Mouse (Mus musculus) MEL (cell line): ENCODE results near the gene Macrod2. TPM values are rescaled to one million over a fixed set of nuclear protein-coding genes. Genes with fewer than 3 reads are reported as not detected.

Experiments used
- DNase-seq: peaks from one replicate; pipeline ENCODE4 v3.0.0; 2011; ENCODE audit warnings: low read depth, low spot score
- H3K27ac ChIP-seq: 2 replicates; pipeline ENCODE4 v1.5.1; 2012; ENCODE audit warnings: low read depth, mild to moderate bottlenecking, control low read depth, low read length, moderate library complexity; ENCODE audit not compliant: control insufficient read depth
- H3K27me3 ChIP-seq, 2 experiments: fragments of 150-350 bp in 1 of 2; sonication (generic) in 1 of 2; 2 replicates each; pipeline ENCODE4 v1.6.1; 2012; ENCODE audit warnings: low read length in 2 of 2, mild to moderate bottlenecking in 2 of 2, improper control_type of control experiment in 1 of 2, moderate library complexity in 1 of 2; ENCODE audit not compliant: insufficient read depth in 2 of 2, control insufficient read depth in 1 of 2
- H3K36me3 ChIP-seq, 2 experiments: 2 replicates each; pipeline ENCODE4 v1.6.1; 2012 to 2014; ENCODE audit warnings: low read length in 2 of 2, improper control_type of control experiment in 1 of 2, inconsistent platforms in 1 of 2, mild to moderate bottlenecking in 1 of 2; ENCODE audit not compliant: insufficient read depth in 2 of 2, control insufficient read depth in 1 of 2
- H3K4me1 ChIP-seq, 2 experiments: fragments of 150-350 bp in 1 of 2; sonication (generic) in 1 of 2; 2 replicates each; pipeline ENCODE4 v1.6.1; 2012; ENCODE audit warnings: low read length in 2 of 2, improper control_type of control experiment in 1 of 2, mild to moderate bottlenecking in 1 of 2; ENCODE audit not compliant: insufficient read depth in 2 of 2, control insufficient read depth in 1 of 2
- H3K4me3 ChIP-seq, 2 experiments: fragments of 150-350 bp in 1 of 2; sonication (generic) in 1 of 2; 2 replicates each; pipeline ENCODE4 v1.5.1; 2012; ENCODE audit warnings: low read depth in 2 of 2, low read length in 2 of 2, mild to moderate bottlenecking in 2 of 2, moderate library complexity in 2 of 2, control low read depth in 1 of 2, improper control_type of control experiment in 1 of 2; ENCODE audit not compliant: control insufficient read depth in 1 of 2, insufficient read depth in 1 of 2
- H3K79me2 ChIP-seq: 2 replicates; pipeline ENCODE4 v1.6.1; 2012; ENCODE audit warnings: mild to moderate bottlenecking, low read length, moderate library complexity; ENCODE audit not compliant: control insufficient read depth, poor library complexity, insufficient read depth
- H3K9ac ChIP-seq: 2 replicates; pipeline ENCODE4 v1.6.1; 2012; ENCODE audit warnings: low read depth, mild to moderate bottlenecking, control low read depth, low read length, moderate library complexity; ENCODE audit not compliant: control insufficient read depth, poor library complexity, severe bottlenecking
- H3K9me3 ChIP-seq: fragments of 150-350 bp; sonication (generic); replicated peaks from 2 replicates; pipeline ENCODE4 v1.6.1; 2012; ENCODE audit warnings: mild to moderate bottlenecking, low read length, improper control_type of control experiment, moderate library complexity; ENCODE audit not compliant: insufficient read depth
- BHLHE40 ChIP-seq: IDR thresholded peaks from 2 replicates; pipeline ENCODE4 v1.6.1; 2012; ENCODE audit warnings: low read depth, mild to moderate bottlenecking, inconsistent platforms, low read length, improper control_type of control experiment, borderline replicate concordance
- CTCF ChIP-seq, 3 experiments: IDR thresholded peaks in 2 of 3; conservative IDR thresholded peaks in 1 of 3; 2 replicates each; pipeline ENCODE4 v1.5.1; 2011 to 2012; ENCODE audit warnings: low read length in 3 of 3, low read depth in 2 of 3, mild to moderate bottlenecking in 2 of 3, improper control_type of control experiment in 1 of 3, inconsistent platforms in 1 of 3, mixed read lengths in 1 of 3, moderate library complexity in 1 of 3; ENCODE audit not compliant: control insufficient read depth in 1 of 3, insufficient read depth in 1 of 3, poor library complexity in 1 of 3, severe bottlenecking in 1 of 3
- E2F4 ChIP-seq: IDR thresholded peaks from 2 replicates; pipeline ENCODE4 v1.6.1; 2011; ENCODE audit warnings: low read depth, low read length, improper control_type of control experiment, borderline replicate concordance
- EP300 ChIP-seq, 2 experiments: IDR thresholded peaks; 2 replicates each; pipeline ENCODE4 v1.6.1; 2011; ENCODE audit warnings: improper control_type of control experiment in 2 of 2, low read length in 2 of 2, low read depth in 1 of 2, mild to moderate bottlenecking in 1 of 2
- ETS1 ChIP-seq: IDR thresholded peaks from 2 replicates; pipeline ENCODE4 v1.6.1; 2012; ENCODE audit warnings: low read depth, mild to moderate bottlenecking, inconsistent platforms, low read length, improper control_type of control experiment, moderate library complexity
- GABPA ChIP-seq: IDR thresholded peaks from 2 replicates; pipeline ENCODE4 v1.6.1; 2012; ENCODE audit warnings: low read depth, mild to moderate bottlenecking, inconsistent platforms, low read length, improper control_type of control experiment, moderate library complexity
- GATA1 ChIP-seq: IDR thresholded peaks from 2 replicates; pipeline ENCODE4 v1.6.1; 2011; ENCODE audit warnings: low read depth, low read length, improper control_type of control experiment
- JUND ChIP-seq: IDR thresholded peaks from 2 replicates; pipeline ENCODE4 v1.6.1; 2011; ENCODE audit warnings: low read depth, mild to moderate bottlenecking, improper control_type of control experiment, low read length
- KAT2A ChIP-seq: conservative IDR thresholded peaks from 2 replicates; pipeline ENCODE4 v1.6.1; 2012; ENCODE audit warnings: low read depth, low read length, improper control_type of control experiment, inconsistent platforms
- MAFK ChIP-seq: IDR thresholded peaks from 2 replicates; pipeline ENCODE4 v1.6.1; 2011; ENCODE audit warnings: low read depth, mild to moderate bottlenecking, low read length, improper control_type of control experiment, borderline replicate concordance
- MAZ ChIP-seq: IDR thresholded peaks from 2 replicates; pipeline ENCODE4 v1.6.1; 2012; ENCODE audit warnings: low read depth, mild to moderate bottlenecking, inconsistent platforms, low read length, improper control_type of control experiment
- MEF2A ChIP-seq: IDR thresholded peaks from 2 replicates; pipeline ENCODE4 v1.6.1; 2014; ENCODE audit warnings: low read depth, mild to moderate bottlenecking, inconsistent platforms, low read length, improper control_type of control experiment; ENCODE audit not compliant: poor library complexity, insufficient replicate concordance, severe bottlenecking; ENCODE audit errors: extremely low read depth
- MXI1 ChIP-seq: IDR thresholded peaks from 2 replicates; pipeline ENCODE4 v1.6.1; 2011; ENCODE audit warnings: mild to moderate bottlenecking, low read depth, low read length, improper control_type of control experiment
- NELFE ChIP-seq: IDR thresholded peaks from 2 replicates; pipeline ENCODE4 v1.6.1; 2011; ENCODE audit warnings: low read depth, low read length, improper control_type of control experiment
- NRF1 ChIP-seq: IDR thresholded peaks from 2 replicates; pipeline ENCODE4 v1.6.1; 2014; ENCODE audit warnings: low read depth, mild to moderate bottlenecking, inconsistent platforms, low read length, improper control_type of control experiment, moderate library complexity; ENCODE audit not compliant: poor library complexity, insufficient read depth, severe bottlenecking
- POLR2A ChIP-seq, 2 experiments: IDR thresholded peaks; 2 replicates each; pipeline ENCODE4 v1.6.1; 2011 to 2012; ENCODE audit warnings: low read length in 2 of 2, mild to moderate bottlenecking in 2 of 2, control low read depth in 1 of 2, improper control_type of control experiment in 1 of 2, low read depth in 1 of 2, moderate library complexity in 1 of 2; ENCODE audit not compliant: control insufficient read depth in 1 of 2, insufficient read depth in 1 of 2, poor library complexity in 1 of 2
- POLR2AphosphoS2 ChIP-seq: IDR thresholded peaks from 2 replicates; pipeline ENCODE4 v1.6.1; 2011; ENCODE audit warnings: low read length, improper control_type of control experiment
- POLR2AphosphoS5 ChIP-seq: IDR thresholded peaks from 2 replicates; pipeline ENCODE4 v1.6.1; 2012; ENCODE audit warnings: low read depth, borderline replicate concordance, mild to moderate bottlenecking, inconsistent platforms, low read length, moderate library complexity, mixed read lengths
- RCOR1 ChIP-seq: IDR thresholded peaks from 2 replicates; pipeline ENCODE4 v1.6.1; 2012; ENCODE audit warnings: low read depth, mild to moderate bottlenecking, inconsistent platforms, low read length, improper control_type of control experiment
- SIN3A ChIP-seq: IDR thresholded peaks from 2 replicates; pipeline ENCODE4 v1.6.1; 2012; ENCODE audit warnings: low read length, improper control_type of control experiment, inconsistent platforms
- SMC3 ChIP-seq: IDR thresholded peaks from 2 replicates; pipeline ENCODE4 v1.6.1; 2011; ENCODE audit warnings: low read depth, low read length, improper control_type of control experiment
- TAL1 ChIP-seq: IDR thresholded peaks from 2 replicates; pipeline ENCODE4 v1.6.1; 2012; ENCODE audit warnings: mild to moderate bottlenecking, inconsistent platforms, low read length, moderate library complexity, mixed read lengths
- TBP ChIP-seq: IDR thresholded peaks from 2 replicates; pipeline ENCODE4 v1.8.0; 2011; ENCODE audit warnings: low read depth, low read length, improper control_type of control experiment
- TCF12 ChIP-seq: IDR thresholded peaks from 2 replicates; pipeline ENCODE4 v1.6.1; 2014; ENCODE audit warnings: low read depth, mild to moderate bottlenecking, inconsistent platforms, low read length, improper control_type of control experiment, moderate library complexity
- USF2 ChIP-seq, 2 experiments: IDR thresholded peaks; 2 replicates each; pipeline ENCODE4 v1.6.1; 2011 to 2012; ENCODE audit warnings: improper control_type of control experiment in 2 of 2, low read length in 2 of 2, borderline replicate concordance in 1 of 2, inconsistent platforms in 1 of 2, low read depth in 1 of 2, mild to moderate bottlenecking in 1 of 2; ENCODE audit not compliant: insufficient read depth in 1 of 2
- ZC3H11A ChIP-seq: IDR thresholded peaks from 2 replicates; pipeline ENCODE4 v1.6.1; 2012; ENCODE audit warnings: low read depth, mild to moderate bottlenecking, inconsistent platforms, low read length, improper control_type of control experiment
- ZNF384 ChIP-seq: IDR thresholded peaks from 2 replicates; pipeline ENCODE4 v1.6.1; 2012; ENCODE audit warnings: low read depth, mild to moderate bottlenecking, inconsistent platforms, low read length, improper control_type of control experiment
- polyA plus RNA-seq, 2 experiments: library from polyadenylated mRNA; stranded (reverse) in 1 of 2; unstranded in 1 of 2; fragments of >175 nt in 1 of 2; fragments of >200 nt in 1 of 2; gene quantifications; 2 replicates each; pipeline versions ENCODE4 v1.2.1 to v1.2.4; 2012; ENCODE audit warnings: low replicate concordance in 2 of 2, low read depth in 1 of 2; ENCODE audit not compliant: insufficient read length in 2 of 2, insufficient read depth in 1 of 2, missing spikeins in 1 of 2
- total RNA-seq: library from RNA; depleted of rRNA; stranded (reverse); fragments of 300-350 nt; gene quantifications from 2 replicates; pipeline ENCODE4 v1.2.3, GENCODE M21; 2012

Gene Macrod2
- total and polyA plus RNA-seq, 3 experiments: not detected

DNA sequence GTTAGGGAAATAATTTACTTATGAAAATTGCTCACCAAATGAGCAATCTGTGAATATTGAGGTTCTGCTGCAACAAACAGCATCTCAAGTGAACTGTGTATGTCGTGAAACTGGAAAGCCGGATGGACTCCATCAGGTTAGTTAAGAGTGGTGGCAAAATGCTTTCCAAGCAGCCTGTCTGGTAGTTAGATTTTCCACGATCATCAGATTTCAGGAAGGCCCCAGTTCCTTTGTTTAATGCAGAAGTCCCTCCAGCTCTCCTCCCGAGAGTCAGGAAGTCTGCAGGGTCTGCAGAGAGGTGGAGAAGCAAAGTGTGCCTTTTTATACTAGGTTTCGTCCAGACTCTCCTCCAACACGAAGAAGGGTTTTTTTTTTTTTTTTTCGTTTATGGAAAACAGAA is 271.7 kb downstream of the Macrod2 start:
- DNase-seq: no peak
- no peak overlapping the region for H3K9ac ChIP-seq
- H3K79me2 ChIP-seq: no peaks in the 10 kb centered on the region
- H3K36me3 ChIP-seq: no peaks in the 10 kb centered on the region
- TF ChIP-seq KAT2A (no peak), MEF2A (no peak), RCOR1 (no peak), BHLHE40 (no peak), TAL1 (no peak), NELFE (no peak), JUND (no peak), SIN3A (no peak), ETS1 (no peak), POLR2AphosphoS2 (no peak), SMC3 (no peak), EP300 (IDR thresholded peaks at IDR 0.05; ENCODE audit: low read depth in 1 of 2, low read length in 2 of 2) (no peak), TBP (no peak), MXI1 (no peak), CTCF (IDR thresholded peaks at IDR 0.05 in 2 of 3, conservative IDR thresholded peaks at IDR 0.05 in 1 of 3; ENCODE audit: control insufficient read depth in 1 of 3, insufficient read depth in 1 of 3, low read depth in 2 of 3, low read length in 3 of 3, poor library complexity in 1 of 3, severe bottlenecking in 1 of 3) (no peak), ZNF384 (no peak), E2F4 (no peak), NRF1 (no peak), MAZ (no peak)
- TF ChIP-seq, all 39 proteins: peak for 0
- Histone ChIP-seq H3K27ac (no peak overlapping the region), H3K9me3 (no peaks in the 10 kb centered on the region), H3K4me3 (no peak overlapping the region), H3K4me1 (no peaks in the 10 kb centered on the region), H3K27me3 (no peaks in the 10 kb centered on the region)

DNA sequence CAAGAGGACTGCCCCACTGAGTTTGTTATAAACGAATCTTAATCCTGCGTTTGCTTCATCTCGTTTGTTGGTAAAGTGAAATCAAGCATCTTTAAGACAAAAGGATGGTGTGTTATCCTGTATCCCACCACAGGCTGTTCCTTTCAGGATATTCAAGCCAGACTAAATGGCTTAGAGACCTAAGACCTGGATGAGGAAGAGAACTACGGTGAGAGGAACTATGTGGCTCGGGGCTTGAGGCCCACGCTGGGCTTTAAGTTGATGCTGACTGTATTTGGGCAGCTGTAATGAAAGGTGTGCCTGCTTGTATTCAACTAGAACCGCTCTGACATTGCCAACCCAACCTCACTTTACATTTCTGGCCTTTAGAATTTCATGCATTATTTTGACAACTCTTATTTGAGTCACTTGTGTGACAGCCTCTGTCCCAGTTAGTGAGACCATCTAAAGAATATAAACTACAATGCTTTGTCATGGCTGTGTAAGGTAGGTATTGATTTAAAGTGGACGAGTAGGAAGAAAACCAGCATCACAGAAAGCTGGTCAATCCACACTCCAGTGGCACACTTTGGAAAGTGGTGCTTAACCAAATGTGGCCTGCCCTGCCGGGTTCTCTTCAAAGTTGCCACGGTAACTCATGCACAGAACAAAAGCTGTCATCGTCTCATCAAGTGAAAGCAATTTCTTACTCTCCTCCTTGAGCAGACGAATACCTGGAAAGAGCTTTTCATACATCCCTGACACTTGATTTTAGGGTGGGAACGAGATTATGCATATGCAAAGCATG is 272.3 kb downstream of the Macrod2 start:
- no peak for DNase-seq
- no peaks in the 10 kb centered on the region for H3K79me2 ChIP-seq
- H3K27me3 ChIP-seq: no peaks in the 10 kb centered on the region
- no peaks in the 10 kb centered on the region for H3K4me1 ChIP-seq
- TF ChIP-seq MXI1 (no peak), MAZ (no peak), ZC3H11A (no peak), POLR2AphosphoS5 (no peak), USF2 (IDR thresholded peaks at IDR 0.05; ENCODE audit: borderline replicate concordance in 1 of 2, insufficient read depth in 1 of 2, low read depth in 1 of 2, low read length in 2 of 2) (no peak), POLR2A (IDR thresholded peaks at IDR 0.05; ENCODE audit: control insufficient read depth in 1 of 2, insufficient read depth in 1 of 2, low read depth in 1 of 2, low read length in 2 of 2, poor library complexity in 1 of 2) (no peak), TAL1 (no peak), TCF12 (no peak), GABPA (no peak), GATA1 (no peak), MEF2A (no peak), MAFK (no peak), SMC3 (no peak), JUND (no peak)
- H3K9ac ChIP-seq: no peak overlapping the region
- no peaks in the 10 kb centered on the region for H3K9me3 ChIP-seq
- no peak overlapping the region for H3K27ac ChIP-seq
- no peaks in the 10 kb centered on the region for H3K36me3 ChIP-seq
- H3K4me3 ChIP-seq: no peak overlapping the region
